Mouse (Mus musculus): Measurements from ENCODE around the gene Edc4. TPM values are rescaled to one million over a fixed set of nuclear protein-coding genes. Genes with fewer than 3 reads are reported as not detected.

The Edc4 gene
- 15.2 and 20.9 TPM in 2 replicates for polyA plus RNA-seq (2015; fragmentation: Nextera tagmentation; extraction: Ambion mirVana)

DNA sequence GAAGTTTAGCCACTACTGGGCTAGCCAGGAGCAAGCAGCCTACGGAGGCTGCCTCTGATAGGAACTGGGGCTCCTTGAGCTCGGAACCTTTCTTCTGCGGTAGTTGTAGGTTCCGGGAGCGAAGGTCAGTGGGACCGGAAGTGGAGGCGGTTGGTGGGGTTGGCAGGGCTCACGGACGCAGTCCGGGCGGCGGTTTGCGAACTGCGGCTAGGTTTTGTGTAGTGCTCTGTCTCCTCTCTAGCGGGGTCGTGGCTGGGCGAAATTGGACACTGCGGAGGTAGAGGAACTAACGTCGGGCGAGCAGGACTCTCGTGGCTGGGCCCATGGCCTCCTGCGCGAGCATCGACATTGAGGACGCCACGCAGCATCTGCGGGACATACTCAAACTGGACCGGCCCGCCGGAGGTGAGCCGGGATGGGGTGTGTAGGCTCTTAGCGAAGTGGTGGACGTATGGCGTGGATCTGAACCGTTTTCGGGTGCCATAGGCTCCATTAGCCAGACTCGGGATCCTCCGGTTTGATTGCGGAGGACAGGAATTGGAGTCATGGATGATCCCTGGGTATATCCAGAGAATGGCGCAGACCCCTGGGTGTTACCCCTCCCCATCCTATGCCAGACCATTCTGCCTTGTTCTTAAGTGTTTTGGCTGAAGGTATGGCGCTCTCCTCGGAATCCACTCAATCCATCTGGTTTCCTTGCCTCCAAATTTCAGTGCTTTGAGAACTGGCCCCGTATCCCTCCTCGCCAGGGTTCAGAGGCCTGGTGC, at the start of gene Edc4:
TSS of gene Edc4 (plus strand) at position 128 of the 767 bp plus-strand sequence.

DNA sequence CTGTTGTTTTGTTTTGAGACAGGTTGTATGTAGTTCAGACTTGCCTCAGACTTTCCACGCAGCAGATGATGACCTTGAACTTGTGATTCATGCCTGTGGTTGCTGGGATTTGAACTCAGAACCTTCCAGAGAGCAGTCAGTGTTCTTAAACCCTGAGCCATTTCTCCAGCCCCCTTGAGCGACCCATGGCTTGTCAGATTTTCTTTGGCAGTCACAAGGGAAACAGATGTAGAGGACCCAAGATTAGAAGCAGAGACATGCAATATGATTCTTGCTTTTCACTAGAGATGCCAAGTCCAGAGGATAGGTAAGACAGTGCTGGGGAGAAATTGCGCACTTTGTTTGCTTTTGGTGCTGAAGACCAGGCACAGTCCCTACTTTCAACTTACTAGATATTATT, 27.5 kb upstream of the Edc4 start, which contains the start of gene Cenpt:
TSS of gene Cenpt (minus strand) at position 101 of the 400 bp plus-strand sequence.

DNA sequence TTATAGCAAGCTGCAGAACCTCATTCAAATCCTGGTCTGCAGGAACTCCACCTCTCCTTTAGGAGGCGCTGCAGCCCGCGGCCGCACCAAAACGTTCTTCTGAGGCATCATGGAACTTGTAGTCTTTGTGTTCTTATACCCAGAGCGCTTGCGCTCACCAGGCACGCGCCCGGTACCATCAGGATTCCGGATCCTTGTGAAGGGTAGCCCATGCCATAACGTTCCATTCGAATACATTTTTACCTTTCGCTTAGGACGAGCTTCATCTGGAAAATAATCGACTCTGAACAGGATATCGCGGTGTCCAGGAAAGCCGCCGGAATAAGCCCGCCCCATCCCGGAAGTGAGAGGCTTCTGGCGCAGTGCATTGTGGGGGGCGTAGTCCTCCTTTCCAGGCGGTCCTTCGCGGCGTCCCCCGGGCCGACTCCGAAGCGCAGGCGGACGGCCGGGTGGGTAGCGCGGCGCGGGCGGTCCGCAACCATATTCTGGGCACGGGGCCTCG, 25.9 kb upstream of the Edc4 start, which contains the start of gene Thap11:
TSS of gene Thap11 (plus strand) at position 418 of the 502 bp plus-strand sequence.

DNA sequence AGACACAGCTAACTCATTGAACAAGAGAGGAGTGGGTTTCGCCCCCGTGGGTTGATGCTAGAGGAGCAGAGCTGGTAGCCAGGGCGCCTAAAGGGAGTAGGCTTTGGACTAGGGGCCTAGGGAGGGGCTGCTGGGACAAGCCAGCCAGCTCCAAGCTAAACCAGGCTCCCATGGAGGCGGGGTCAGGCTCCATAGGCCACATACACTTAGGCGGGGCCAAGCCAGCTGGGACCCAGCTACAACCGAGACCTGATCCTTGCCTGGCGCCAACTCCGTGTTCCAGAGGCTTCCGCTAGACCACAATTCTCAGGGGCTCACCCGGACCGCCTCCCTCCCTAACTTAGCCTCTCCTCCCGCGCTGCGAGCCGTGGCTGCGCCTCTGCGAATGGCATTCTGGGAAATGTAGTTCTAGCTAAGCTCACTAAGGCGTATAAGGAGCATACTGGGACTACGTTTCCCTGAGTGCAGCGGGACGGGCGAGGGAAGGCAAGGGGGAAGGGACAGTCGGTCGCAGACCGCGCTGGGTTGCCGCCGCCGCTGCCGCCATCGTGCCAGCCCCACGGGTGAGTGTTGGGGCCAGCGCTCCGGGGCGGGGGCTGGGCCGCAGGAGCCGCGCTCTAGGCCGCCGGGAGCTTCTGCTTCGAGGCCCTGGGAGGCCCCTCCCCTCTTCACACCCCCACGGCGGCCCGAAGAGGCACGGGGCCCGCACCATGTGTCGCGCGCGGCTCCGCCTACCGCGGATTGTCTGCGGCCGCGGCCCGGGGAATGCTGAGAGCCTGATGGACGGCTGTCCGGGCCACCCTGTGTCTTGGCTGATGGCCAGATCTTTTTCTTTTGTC, 20.3 kb upstream of the Edc4 start, which contains the start of gene Nutf2:
TSS of gene Nutf2 (plus strand) at position 438 of the 839 bp plus-strand sequence.

DNA sequence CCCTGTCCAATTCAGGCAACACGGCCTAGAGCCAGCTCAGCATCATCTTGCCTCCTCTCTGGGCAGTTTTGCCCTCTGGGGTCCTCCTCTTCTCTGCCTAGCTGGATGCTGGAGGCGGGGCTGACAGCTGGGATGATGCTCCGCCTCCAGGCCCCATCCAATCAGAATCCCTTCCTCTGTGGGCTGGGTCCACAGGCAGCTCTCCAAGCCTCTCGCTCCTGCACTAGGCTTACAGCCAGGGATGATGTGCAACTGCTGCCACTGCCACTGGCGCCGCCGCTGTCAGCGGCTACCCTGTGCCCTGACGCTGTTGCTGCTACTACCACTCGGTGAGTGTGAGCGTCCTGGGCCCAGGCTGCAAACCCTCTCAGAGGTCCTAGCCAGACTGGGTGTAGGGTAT, 12.7 kb downstream of the Edc4 start, which contains the start of gene Nrn1l:
TSS of gene Nrn1l (plus strand) at position 229 of the 400 bp plus-strand sequence.

DNA sequence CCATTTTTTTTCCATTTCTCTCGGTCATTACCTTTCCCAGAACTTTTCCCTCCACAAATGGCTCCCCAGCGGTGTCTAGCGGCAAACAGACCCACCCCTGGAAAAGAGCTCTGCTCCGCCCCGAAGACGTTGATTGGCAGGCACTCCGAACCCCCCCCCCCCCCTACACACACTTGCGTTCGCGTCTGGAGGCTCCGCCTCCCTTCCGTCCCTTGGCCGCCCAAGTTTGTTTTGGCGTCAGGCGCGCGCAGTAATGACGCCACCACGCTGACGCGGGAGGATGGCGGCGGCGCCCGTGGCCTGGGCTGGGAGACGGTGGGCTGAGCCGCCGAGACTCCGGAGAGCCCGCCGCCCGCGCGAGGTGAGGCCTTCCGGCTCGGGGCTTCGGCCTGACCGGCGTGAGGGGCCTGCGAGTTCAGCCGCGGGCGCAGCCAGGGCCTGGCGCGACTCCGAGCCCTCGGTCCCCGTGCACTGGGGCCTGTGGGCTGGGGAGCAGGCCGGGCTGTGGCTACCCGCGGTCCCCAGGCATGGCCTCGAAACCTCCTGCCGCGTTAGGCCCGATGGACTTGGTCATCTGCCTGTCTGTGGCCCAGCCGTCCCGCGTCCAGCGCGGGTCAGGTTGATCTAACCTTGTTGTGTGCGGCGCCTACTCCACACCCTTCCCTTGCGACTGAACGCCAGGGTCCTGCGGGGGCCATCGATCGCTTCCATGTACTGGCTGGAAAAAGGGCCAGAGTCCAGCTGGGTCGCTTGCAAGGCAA, 19.7 kb downstream of the Edc4 start, which contains the start of gene Pskh1:
TSS of gene Pskh1 (plus strand) at position 262 of the 761 bp plus-strand sequence.

DNA sequence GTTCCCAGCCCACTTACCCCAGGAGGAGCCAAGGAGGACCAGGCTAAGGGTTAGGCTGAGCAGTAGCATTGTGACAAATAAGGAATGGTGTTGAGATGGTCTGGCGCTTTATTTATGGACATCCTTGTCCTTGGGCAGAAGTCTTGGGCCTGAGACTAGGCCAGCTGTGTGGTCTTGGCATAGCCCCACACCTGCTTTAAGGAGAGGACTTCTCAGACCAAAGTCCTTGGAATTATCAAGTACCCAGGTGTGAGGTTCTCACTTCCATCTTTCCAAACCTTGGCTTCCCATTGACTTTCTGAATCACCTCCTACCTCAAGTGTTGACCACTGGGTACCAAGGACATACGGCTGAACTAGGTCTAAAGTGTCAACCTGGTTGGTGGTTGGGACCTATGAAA, 53.1 kb downstream of the Edc4 start, which contains the start of gene Ctrl:
TSS of gene Ctrl (minus strand) at position 101 of the 400 bp plus-strand sequence.

DNA sequence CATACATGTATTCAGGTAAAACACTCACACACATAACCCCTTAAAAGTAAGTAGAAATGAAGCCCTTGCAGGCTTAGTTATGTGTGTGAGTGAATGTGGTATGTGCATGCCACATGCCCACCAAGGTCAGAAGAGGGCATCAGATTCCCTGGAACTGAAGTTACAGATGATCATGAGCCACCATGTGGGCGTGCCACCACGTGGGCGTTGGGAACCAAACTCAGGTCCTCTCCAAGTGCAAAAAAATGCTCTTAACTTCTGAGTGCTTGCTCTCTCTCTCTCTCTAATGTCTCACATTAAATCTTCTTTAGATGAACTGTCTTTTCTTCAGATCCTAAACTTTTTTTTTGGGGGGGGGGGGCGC, 57.6 kb downstream of the Edc4 start, which contains the start of gene Psmb10:
TSS of gene Psmb10 (minus strand) at position 139 of the 364 bp plus-strand sequence.

DNA sequence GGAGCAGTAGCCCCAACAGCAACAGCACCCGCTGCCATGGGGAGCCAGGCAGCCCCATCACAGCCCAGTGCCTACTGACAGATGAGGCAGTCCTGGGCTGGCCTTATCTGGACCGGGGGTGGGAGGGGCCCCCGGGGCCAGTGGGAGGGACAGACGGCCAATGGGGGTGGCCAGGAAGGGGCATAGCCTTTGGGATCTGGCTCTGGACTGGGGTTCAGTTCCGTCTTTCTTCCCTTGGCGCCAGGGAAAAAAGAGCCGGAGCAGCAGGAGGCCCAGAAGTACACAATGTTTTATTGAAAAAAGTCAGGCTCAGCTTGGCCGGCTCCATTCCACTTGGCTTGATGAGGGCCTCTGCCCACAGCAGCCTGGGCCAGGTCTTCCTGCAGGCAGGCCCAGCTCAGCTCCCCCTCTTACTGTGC, 62.6 kb downstream of the Edc4 start, which contains the start of gene Lcat:
TSS of gene Lcat (minus strand) at position 62 of the 419 bp plus-strand sequence.

Other genes with a start within 250 kb of the Edc4 start
- gene Ctcf, start 244.3 kb upstream of the Edc4 start, polyA plus RNA-seq (2015; fragmentation: Nextera tagmentation; extraction: Ambion mirVana) = 43.0 and 59.4 TPM in 2 replicates
- gene Agrp, start 243.5 kb upstream of the Edc4 start, polyA plus RNA-seq (2015; fragmentation: Nextera tagmentation; extraction: Ambion mirVana) = 2.8 and 3.9 TPM in 2 replicates
- 2.6 and 5.1 TPM in 2 replicates for gene Carmil2, start 194.6 kb upstream of the Edc4 start, polyA plus RNA-seq (2015; fragmentation: Nextera tagmentation; extraction: Ambion mirVana)
- 29.3 and 36.4 TPM in 2 replicates for gene Acd, start 179.8 kb upstream of the Edc4 start, polyA plus RNA-seq (2015; fragmentation: Nextera tagmentation; extraction: Ambion mirVana)
- 18.6 and 19.0 TPM in 2 replicates for gene Pard6a, start 179.7 kb upstream of the Edc4 start, polyA plus RNA-seq (2015; fragmentation: Nextera tagmentation; extraction: Ambion mirVana)
- gene 4933405L10Rik, start 173.2 kb upstream of the Edc4 start, polyA plus RNA-seq (2015; fragmentation: Nextera tagmentation; extraction: Ambion mirVana) = 0.12 TPM in 1 of 2 replicates, not detected in the other
- gene Enkd1, start 172.7 kb upstream of the Edc4 start, polyA plus RNA-seq (2015; fragmentation: Nextera tagmentation; extraction: Ambion mirVana) = 7.5 and 8.4 TPM in 2 replicates
- gene Gfod2, start 122.2 kb upstream of the Edc4 start, polyA plus RNA-seq (2015; fragmentation: Nextera tagmentation; extraction: Ambion mirVana) = 8.5 and 9.6 TPM in 2 replicates
- 6.8 and 10.9 TPM in 2 replicates for gene Ranbp10, start 53.5 kb upstream of the Edc4 start, polyA plus RNA-seq (2015; fragmentation: Nextera tagmentation; extraction: Ambion mirVana)
- gene Tsnaxip1, start 53.1 kb upstream of the Edc4 start, polyA plus RNA-seq (2015; fragmentation: Nextera tagmentation; extraction: Ambion mirVana) = not detected in 2 replicates
- gene Cenpt, start 27.6 kb upstream of the Edc4 start, polyA plus RNA-seq (2015; fragmentation: Nextera tagmentation; extraction: Ambion mirVana) = 16.6 and 19.3 TPM in 2 replicates
- 51.8 and 59.6 TPM in 2 replicates for gene Thap11, start 25.7 kb upstream of the Edc4 start, polyA plus RNA-seq (2015; fragmentation: Nextera tagmentation; extraction: Ambion mirVana)
- 101 and 117 TPM in 2 replicates for gene Nutf2, start 20.3 kb upstream of the Edc4 start, polyA plus RNA-seq (2015; fragmentation: Nextera tagmentation; extraction: Ambion mirVana)
- gene Nrn1l, start 12.7 kb downstream of the Edc4 start, polyA plus RNA-seq (2015; fragmentation: Nextera tagmentation; extraction: Ambion mirVana) = 0.32 and 1.0 TPM in 2 replicates
- gene Pskh1, start 19.6 kb downstream of the Edc4 start, polyA plus RNA-seq (2015; fragmentation: Nextera tagmentation; extraction: Ambion mirVana) = 20.7 and 26.6 TPM in 2 replicates
- 0.88 and 1.1 TPM in 2 replicates for gene Ctrl, start 53.0 kb downstream of the Edc4 start, polyA plus RNA-seq (2015; fragmentation: Nextera tagmentation; extraction: Ambion mirVana)
- 96.9 and 99.9 TPM in 2 replicates for gene Psmb10, start 57.6 kb downstream of the Edc4 start, polyA plus RNA-seq (2015; fragmentation: Nextera tagmentation; extraction: Ambion mirVana)
- 6.5 and 7.3 TPM in 2 replicates for gene Lcat, start 62.5 kb downstream of the Edc4 start, polyA plus RNA-seq (2015; fragmentation: Nextera tagmentation; extraction: Ambion mirVana)
- gene Slc12a4, start 85.2 kb downstream of the Edc4 start, polyA plus RNA-seq (2015; fragmentation: Nextera tagmentation; extraction: Ambion mirVana) = 15.6 and 22.9 TPM in 2 replicates
- 0.11 TPM in 1 of 2 replicates, not detected in the other for gene Dpep3, start 98.5 kb downstream of the Edc4 start, polyA plus RNA-seq (2015; fragmentation: Nextera tagmentation; extraction: Ambion mirVana)
- 8.6 and 12.1 TPM in 2 replicates for gene Dus2, start 110.5 kb downstream of the Edc4 start, polyA plus RNA-seq (2015; fragmentation: Nextera tagmentation; extraction: Ambion mirVana)
- gene Dpep2nb, start 125.1 kb downstream of the Edc4 start, polyA plus RNA-seq (2015; fragmentation: Nextera tagmentation; extraction: Ambion mirVana) = 0.16 TPM in 1 of 2 replicates, not detected in the other
- gene Ddx28, start 131.0 kb downstream of the Edc4 start, polyA plus RNA-seq (2015; fragmentation: Nextera tagmentation; extraction: Ambion mirVana) = 12.6 and 16.5 TPM in 2 replicates
- 2.5 and 4.6 TPM in 2 replicates for gene Nfatc3, start 178.0 kb downstream of the Edc4 start, polyA plus RNA-seq (2015; fragmentation: Nextera tagmentation; extraction: Ambion mirVana)

Measured in adrenal gland, postnatal 0 days (tissue).